Mouse (Mus musculus): ENCODE measurements around the gene Hsd17b11. TPM values are rescaled to one million over a fixed set of nuclear protein-coding genes. Genes with fewer than 3 reads are reported as not detected.
"Not testable (repeated sequence)": the region's sequence is repeated elsewhere in the genome, so short reads cannot be mapped to it uniquely, and the experiment has no call there.

Hsd17b11 gene
- total RNA-seq, 2 experiments from 2014 or later, result 29.4 to 31.6 TPM

- DNase-seq, result no peak
- intact Hi-C loops (cut with DNase I), result no loop called here
Measured at GRCm38 (mm10) chr5:104036686-104037085, 15.0 kb upstream of the Hsd17b11 start.

DNA sequence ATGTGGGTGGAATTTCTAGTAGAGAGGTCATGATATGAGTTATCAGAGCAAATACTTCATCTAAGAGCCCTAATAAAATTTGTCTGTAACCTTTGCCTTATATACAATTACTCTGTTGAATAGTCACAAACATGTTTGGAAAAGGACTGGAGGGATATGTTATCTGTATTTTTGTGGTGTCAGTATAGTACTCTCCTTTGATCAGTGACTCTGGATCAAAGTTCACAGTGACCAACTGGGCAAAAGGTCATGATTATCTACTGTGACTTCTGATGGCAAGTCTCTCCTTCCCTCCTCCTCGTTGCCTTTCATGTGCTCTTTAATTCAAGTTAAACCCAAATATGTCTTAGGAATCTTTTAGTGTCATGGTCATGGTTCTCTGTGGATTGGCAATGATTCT, 14.1 kb upstream of the Hsd17b11 start:
- no peak for DNase-seq
- intact Hi-C loops (cut with DNase I), result no loop called here

- intact Hi-C loops (cut with DNase I), result no loop called here
- no peak for DNase-seq
Measured at GRCm38 (mm10) chr5:104035066-104035465, 13.3 kb upstream of the Hsd17b11 start.

GRCm38 (mm10) chr5:104032434-104033097, 10.8 kb upstream of the Hsd17b11 start:
- intact Hi-C loops (cut with DNase I), result no loop called here
- no peak for DNase-seq

DNA sequence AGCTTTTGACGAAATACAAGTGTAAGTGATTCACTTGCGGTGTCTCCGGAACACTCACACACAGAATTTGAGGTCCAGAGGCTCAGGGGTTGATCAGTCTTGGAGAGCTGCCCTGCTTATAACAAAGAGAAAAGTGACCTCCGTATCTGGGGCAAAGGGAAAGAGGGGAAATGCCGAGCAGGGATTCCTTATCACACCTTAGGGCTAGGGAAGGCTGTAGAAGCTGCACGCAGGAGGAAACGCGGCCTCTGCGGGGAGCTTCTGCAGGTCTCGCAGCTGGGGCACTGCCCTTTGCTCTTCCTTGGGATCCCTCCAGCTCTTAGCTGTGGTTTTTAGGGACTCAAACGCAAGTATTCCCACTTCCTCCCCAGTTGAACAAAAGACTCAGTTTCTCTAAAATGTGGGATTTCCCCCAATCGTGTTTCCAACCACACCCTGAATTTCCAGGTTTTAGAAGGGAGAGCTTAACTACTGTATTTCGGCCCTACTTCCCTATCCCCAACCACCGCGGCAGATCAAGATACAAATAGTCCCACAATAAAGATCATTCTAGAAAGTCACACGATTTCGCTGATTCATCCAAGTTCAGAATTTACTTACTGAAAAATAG, 3.6 kb upstream of the Hsd17b11 start:
- peak; percentile 29 to 30 for DNase-seq
- intact Hi-C loops (cut with DNase I), result no loop called here

- DNase-seq, result no peak
- intact Hi-C loops (cut with DNase I), result no loop called here
Measured at GRCm38 (mm10) chr5:104024762-104025161, 3.0 kb upstream of the Hsd17b11 start.

- not testable (repeated sequence) for DNase-seq
Measured at GRCm38 (mm10) chr5:104024193-104024592, 2.5 kb upstream of the Hsd17b11 start.

DNA sequence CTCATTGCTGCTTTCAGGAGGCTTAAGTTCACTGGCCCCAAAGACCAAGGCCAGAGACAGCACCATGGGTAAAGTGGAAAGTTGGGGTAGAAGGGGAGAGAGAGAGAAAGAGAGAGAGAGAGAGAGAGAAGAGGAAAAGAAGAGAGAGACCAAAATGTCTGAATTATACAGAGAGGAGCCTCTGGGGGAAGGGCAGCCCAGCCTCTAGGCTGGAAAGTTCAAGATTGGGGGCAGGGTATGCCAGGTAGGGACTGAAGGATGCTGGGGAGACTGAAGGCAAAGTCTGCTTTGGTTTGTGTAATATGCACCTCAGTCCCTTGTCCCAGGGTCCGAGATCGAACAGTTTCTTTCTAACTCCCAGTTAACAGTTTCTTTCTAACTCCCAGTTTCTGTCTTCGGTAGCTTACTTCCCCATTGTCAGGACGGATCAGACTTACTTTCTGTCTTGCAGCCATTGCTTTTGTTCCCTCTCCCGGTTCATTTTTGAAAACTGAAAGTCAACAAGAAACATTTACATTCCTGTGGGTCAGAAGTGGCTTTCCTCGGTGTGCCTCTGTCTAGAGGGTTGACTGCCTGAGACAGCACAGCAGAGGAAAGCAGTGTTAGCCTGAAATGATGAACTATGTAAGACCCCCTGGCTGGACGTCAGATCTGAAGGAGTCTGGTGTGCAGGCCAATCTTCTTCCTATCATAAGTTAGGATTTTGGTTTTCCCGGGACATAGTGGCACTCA, 1.7 kb upstream of the Hsd17b11 start:
- intact Hi-C loops (cut with DNase I), result no loop called here
- no peak for DNase-seq

More at GRCm38 (mm10) chr5:104024193-104024592, 2.5 kb upstream of the Hsd17b11 start:
- intact Hi-C loops (cut with DNase I), result not testable (repeated sequence)

DNA sequence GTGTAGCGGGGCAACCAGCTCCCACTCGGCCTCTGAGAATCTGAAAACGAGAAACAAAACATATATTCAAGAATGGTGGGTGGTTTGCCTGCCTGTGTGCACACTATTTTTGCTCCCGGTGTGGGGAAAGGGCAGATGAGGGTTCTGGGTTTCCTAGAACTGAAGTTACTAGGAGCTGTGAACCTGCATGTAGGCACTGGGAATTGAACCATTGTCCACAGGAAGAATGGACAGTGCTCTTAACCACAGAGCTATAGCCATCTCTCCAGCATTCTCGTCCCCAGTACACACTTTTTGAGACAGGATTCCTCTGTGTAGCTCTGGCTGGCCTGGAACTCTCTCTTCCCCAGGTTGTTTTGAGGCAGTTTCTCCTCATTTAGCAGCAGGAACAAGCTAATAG, 839 bp upstream of the Hsd17b11 start:
- intact Hi-C loops (cut with DNase I), result no loop called here
- DNase-seq, result peak in 1 of 2 experiments; percentile 21

DNA sequence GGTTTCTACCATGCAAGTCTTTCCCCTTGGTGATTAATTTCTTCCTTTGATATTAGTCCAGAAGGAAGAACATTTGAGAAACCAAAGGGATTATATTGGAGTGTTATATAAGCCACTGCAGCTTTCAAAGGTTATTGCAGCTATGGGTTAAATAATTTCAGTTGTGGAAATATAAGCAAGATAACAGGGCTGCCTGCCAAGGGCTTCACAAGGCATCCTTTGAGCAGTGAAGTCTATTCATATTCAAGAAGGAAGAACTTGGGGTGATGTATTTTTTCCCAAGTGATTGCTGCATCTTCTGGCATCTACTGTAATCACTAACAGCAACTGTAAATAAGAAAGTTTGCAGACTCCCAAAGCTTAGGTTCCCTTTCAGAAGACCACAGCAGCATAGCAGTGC, 10.3 kb downstream of the Hsd17b11 start:
- intact Hi-C loops (cut with DNase I), result no loop called here
- no peak for DNase-seq

DNA sequence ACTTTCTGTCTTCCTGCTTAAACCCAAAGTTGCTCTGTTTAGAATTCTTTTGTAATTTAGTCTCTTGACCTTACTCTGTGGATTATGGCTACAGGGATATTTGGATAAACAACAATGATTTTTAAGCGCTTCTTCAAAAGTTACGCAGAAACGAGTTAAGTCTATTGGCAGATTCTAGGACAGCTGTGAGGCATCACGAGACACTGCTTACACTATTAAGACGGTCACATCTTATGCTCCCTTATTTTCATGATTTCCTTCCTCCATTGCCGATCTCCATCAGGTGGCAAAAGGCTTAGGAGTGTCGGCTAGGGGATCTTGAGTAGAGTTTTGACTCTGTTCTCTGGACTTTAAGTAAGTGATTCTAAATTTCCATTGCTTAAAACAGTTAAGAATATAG, 11.5 kb downstream of the Hsd17b11 start:
- intact Hi-C loops (cut with DNase I), result no loop called here
- no peak for DNase-seq

- intact Hi-C loops (cut with DNase I), result loop anchor here (10.0 kb wide), 1 partner anchor 445 kb away; the partner anchor contains the start of gene Pkd2
- no peak for DNase-seq
Measured at GRCm38 (mm10) chr5:104009421-104009820, 12.3 kb downstream of the Hsd17b11 start.

- intact Hi-C loops (cut with DNase I), result loop anchor here (10.0 kb wide), 1 partner anchor 447 kb away; the partner anchor contains the start of gene Pkd2
- no peak for DNase-seq
Measured at GRCm38 (mm10) chr5:104007801-104008200, 13.9 kb downstream of the Hsd17b11 start.

GRCm38 (mm10) chr5:104006811-104007210, 14.9 kb downstream of the Hsd17b11 start:
- no peak for DNase-seq
- intact Hi-C loops (cut with DNase I), result loop anchor here (10.0 kb wide), 1 partner anchor 448 kb away; the partner anchor contains the start of gene Pkd2

DNA sequence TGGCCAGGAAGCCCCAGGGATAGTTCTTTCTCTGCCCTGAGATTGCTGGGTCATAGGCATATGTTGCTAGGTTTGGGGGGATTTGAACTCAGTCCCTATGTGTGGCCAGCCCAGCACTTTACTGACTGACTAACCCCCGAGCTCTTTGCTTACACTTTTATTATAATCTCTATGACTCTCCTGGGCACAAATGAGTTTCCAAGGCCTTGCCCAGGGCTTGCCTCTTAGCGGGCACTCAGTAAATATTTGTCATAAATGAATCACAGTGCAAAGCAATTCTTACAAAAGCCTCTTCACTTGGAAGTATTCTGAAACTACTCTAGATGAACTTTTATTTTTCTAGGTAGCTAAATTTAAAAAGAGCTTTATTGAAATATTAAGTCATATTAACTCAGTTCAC, 17.8 kb downstream of the Hsd17b11 start:
- intact Hi-C loops (cut with DNase I), result loop anchor here (10.0 kb wide), 1 partner anchor 451 kb away; the partner anchor contains the start of gene Pkd2
- DNase-seq, result no peak

GRCm38 (mm10) chr5:104003256-104003931, 18.3 kb downstream of the Hsd17b11 start:
- no peak for DNase-seq
- intact Hi-C loops (cut with DNase I), result loop anchor here (10.0 kb wide), 1 partner anchor 451 kb away; the partner anchor contains the start of gene Pkd2

- DNase-seq, result no peak
- intact Hi-C loops (cut with DNase I), result loop anchor here (10.0 kb wide), 1 partner anchor 452 kb away; the partner anchor contains the start of gene Pkd2
Measured at GRCm38 (mm10) chr5:104002549-104003255, 19.0 kb downstream of the Hsd17b11 start.

DNA sequence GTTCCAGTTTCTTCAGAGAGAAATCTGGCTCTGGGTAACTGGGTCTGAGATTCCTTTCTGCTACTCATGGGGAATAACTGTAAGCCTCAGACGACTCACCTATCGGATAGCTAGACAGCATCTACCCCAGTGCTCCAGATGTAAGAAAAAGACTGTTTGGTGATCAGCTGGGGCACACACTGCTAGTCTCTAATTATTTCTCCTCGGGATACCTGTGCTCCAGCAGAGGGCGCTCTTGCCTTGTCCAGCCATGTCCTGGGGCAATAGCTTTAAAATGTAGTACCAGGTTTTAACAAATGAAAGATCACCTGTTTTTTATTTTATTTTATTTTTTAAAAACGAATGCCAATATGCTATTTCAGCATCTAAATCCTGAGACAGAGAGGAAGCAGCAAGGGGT, 22.0 kb downstream of the Hsd17b11 start:
- peak; percentile 87 to 91 for DNase-seq
- intact Hi-C loops (cut with DNase I), result loop anchor here (1.0 to 10.0 kb wide), 5 partner anchors 40 to 455 kb away; partner anchors contain the start of gene Pkd2

DNA sequence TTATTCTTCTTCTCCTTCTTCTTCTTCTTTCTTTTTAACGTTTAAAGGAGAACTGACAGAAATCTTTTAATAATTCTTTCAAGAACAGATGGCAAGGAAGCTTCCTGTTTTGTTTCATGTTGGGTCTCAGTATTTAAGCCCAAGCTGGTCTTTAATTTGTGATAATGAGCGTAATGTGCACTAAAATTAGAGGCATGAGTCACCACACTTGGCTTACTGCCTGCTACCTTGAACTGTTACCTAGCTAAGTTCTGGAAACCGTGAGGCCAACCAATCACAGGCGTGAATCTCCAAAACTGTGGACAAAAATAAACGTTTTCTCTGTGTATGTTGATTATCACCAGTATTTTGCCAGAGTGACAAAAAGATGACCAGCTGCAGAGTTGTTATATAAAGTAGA, 23.0 kb downstream of the Hsd17b11 start:
- intact Hi-C loops (cut with DNase I), result loop anchor here (1.0 to 10.0 kb wide), 4 partner anchors 41 to 340 kb away; no protein-coding TSS in a partner anchor
- DNase-seq, result peak; percentile 74 to 75

DNA sequence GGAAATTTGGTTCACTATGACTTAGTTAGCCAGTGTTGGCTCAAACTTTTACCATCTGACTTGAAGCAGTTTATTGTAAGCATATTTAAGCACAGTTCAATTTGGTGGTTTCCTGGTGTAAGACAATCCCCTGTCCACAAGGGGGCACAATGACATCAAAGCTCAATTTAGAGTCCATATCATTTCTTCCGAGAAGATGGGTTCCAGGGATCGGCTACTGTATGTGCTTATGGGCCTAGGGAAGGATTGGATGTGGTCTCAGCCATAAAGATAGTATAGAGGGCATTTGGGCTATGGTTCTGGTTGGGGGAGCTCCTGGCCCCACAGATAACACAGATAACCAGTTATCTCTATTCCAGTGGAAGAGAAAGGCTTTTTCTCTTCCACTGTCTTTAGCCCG, 26.5 kb downstream of the Hsd17b11 start:
- DNase-seq, result peak in 1 of 2 experiments; percentile 42
- intact Hi-C loops (cut with DNase I), result loop anchor here (10.0 kb wide), 1 partner anchor 220 kb away; no protein-coding TSS in a partner anchor

Measured in heart, postnatal 10 days (tissue).